Mouse (Mus musculus): ENCODE results near the gene Dusp1. TPM values are rescaled to one million over a fixed set of nuclear protein-coding genes. Genes with fewer than 3 reads are reported as not detected.

Gene Dusp1
- polyA plus RNA-seq (2016; fragmentation: Nextera tagmentation; extraction: Ambion mirVana): 26.8 and 36.8 TPM in 2 replicates

DNA sequence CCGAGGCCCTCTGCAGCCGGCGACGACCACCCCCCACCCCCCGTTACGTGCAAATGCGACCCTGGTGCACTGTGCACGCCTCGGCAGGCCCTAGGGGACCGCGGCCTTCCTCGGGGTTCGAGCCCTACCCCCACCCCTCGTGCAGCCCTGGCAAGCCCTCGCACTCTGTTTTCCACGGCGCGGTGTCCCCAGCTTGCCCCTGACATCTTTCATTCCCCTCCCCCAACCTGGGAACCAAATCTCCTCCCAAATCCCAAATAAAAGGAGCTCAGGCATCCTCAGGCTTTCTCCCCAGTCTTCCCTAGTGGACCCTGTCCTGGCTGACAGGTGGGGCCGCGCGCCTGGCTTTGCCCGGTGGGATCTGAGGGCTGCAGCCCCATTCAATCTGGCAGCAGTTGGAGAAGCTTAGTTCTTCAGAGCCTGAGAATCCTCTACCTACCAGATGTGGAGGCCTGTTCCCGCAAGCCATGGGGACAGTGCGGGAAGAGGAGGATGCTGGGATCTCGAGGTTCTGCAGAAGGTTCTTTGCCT is at the start of gene Dusp1:
Gene Dusp1, minus strand, starts transcription at position 478 of the 531 bp plus-strand sequence.
- Histone ChIP-seq H3K4me1 (replicated peaks) (peaks cover 47% of the 10 kb centered on the region), H3K4me3 (peak within 1 kb of the TSS; percentile 95), H3K27ac (peak within 1 kb of the TSS; percentile 95), H3K36me3 (peaks cover 37% of the 10 kb centered on the region), H3K27me3 (ENCODE audit: insufficient read depth, poor library complexity, severe bottlenecking) (no peaks in the 10 kb centered on the region), H3K9me3 (peaks cover 6% of the 10 kb centered on the region; the same call in 1 of the 2 replicates)
- no peak for DNase-seq (ENCODE audit: low spot score)
- WGBS: 1% methylated on average over 25 of the region's 25 CpGs

DNA sequence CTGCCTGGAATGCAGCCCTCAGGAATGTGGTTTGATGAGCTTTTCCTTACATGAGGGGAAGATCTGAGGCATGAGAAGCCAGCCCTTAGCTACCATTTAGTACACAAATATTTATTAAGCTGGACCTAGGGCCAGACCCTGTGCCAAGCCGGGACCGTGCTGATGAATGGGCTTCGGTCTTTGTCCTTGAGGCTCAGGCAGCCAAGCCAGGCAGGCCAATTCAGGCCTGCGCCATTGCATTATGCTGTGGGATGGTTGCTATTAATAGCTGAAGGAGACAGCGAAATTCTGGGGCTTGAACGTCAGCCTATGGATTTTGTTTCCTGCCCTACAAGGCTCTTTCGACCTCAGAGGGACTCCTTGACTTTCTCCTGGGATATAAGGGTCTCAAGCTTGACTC is 49.4 kb upstream of the Dusp1 start:
- H3K27me3 ChIP-seq (ENCODE audit: insufficient read depth, poor library complexity, severe bottlenecking): no peaks in the 10 kb centered on the region
- no peak overlapping the region for H3K4me3 ChIP-seq
- H3K36me3 ChIP-seq: peaks cover 75% of the 10 kb centered on the region
- H3K27ac ChIP-seq: no peak overlapping the region
- WGBS: 83% methylated on average over 7 of the region's 7 CpGs
- H3K9me3 ChIP-seq: no peaks in the 10 kb centered on the region
- DNase-seq (ENCODE audit: low spot score): no peak
- no peaks in the 10 kb centered on the region for H3K4me1 ChIP-seq (replicated peaks)

DNA sequence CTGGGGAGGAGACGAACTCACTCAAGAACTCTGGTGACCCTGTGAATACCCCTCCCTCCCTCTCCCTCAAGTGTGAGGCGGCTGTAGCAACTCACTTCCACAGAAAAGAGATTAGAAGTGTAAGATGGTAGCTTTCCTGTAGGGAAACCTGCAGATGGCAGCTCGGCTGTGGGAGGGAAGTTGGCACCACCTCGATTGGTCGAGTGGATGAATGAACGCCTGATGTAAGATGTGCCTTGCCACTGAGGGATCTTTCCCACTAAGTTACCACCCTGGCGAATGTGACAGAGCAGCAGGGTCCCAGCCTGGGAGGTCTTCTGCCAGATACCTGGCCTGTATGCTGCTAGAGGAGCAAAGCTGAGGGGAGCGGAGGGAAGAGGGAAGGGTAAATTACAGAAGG is 47.9 kb upstream of the Dusp1 start:
- Histone ChIP-seq H3K27me3 (ENCODE audit: insufficient read depth, poor library complexity, severe bottlenecking) (no peaks in the 10 kb centered on the region), H3K36me3 (peaks cover 73% of the 10 kb centered on the region), H3K9me3 (no peaks in the 10 kb centered on the region), H3K4me3 (no peak overlapping the region), H3K4me1 (replicated peaks) (no peaks in the 10 kb centered on the region), H3K27ac (no peak overlapping the region)
- 88% methylated on average over 8 of the region's 8 CpGs for WGBS
- no peak for DNase-seq (ENCODE audit: low spot score)

DNA sequence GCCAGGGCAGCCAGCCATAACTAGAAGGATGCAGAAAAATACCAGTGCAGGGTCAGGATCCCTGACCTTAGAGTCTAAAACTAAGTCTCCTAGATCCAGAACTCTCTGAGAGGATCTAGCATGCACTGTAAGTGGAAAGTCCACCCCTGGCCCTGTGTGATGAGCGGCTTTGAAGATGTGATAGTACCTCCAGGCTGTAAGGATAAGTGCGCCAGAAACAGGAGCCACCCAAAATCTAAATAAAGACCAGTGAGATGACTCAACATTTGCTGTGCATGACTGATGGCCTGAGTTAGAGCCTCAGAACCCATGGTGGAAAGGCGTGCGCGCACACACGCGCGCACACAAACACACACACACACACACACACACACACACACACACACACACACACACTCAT is 46.9 kb upstream of the Dusp1 start:
- DNase-seq (ENCODE audit: low spot score): no peak
- no peak overlapping the region for H3K4me3 ChIP-seq
- no peaks in the 10 kb centered on the region for H3K27me3 ChIP-seq (ENCODE audit: insufficient read depth, poor library complexity, severe bottlenecking)
- no peak overlapping the region for H3K27ac ChIP-seq
- H3K4me1 ChIP-seq (replicated peaks): no peaks in the 10 kb centered on the region
- peaks cover 67% of the 10 kb centered on the region for H3K36me3 ChIP-seq
- H3K9me3 ChIP-seq: no peaks in the 10 kb centered on the region
- WGBS: 94% methylated on average over 8 of the region's 8 CpGs

DNA sequence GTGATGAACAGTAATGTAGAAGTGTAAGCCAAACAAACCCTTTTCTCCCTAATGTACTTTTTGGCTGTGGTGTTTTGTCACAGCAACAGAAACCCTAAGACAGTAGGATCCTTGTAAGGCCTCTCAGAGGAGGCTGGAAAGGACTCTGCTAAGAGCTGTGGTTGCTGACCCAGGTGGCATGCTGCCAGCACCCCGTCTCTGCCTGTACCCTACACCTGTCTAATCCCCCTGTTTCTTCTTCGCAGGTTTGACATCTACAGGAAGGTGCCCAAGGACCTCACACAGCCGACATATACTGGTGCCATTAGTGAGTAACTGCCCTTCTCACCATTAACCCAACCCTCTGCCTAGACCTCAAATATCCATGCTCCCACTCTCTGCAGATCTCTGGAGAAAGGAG is 46.4 kb upstream of the Dusp1 start:
- 0 out of 2 replicates have a peak, but pooled peaks cover 4% of the 10 kb centered on the region for H3K4me1 ChIP-seq (replicated peaks)
- WGBS: 91% methylated on average over 3 of the region's 3 CpGs
- no peak for DNase-seq (ENCODE audit: low spot score)
- H3K4me3 ChIP-seq: no peak overlapping the region
- no peaks in the 10 kb centered on the region for H3K9me3 ChIP-seq
- H3K36me3 ChIP-seq: peaks cover 61% of the 10 kb centered on the region
- H3K27ac ChIP-seq: no peak overlapping the region
- no peaks in the 10 kb centered on the region for H3K27me3 ChIP-seq (ENCODE audit: insufficient read depth, poor library complexity, severe bottlenecking)

DNA sequence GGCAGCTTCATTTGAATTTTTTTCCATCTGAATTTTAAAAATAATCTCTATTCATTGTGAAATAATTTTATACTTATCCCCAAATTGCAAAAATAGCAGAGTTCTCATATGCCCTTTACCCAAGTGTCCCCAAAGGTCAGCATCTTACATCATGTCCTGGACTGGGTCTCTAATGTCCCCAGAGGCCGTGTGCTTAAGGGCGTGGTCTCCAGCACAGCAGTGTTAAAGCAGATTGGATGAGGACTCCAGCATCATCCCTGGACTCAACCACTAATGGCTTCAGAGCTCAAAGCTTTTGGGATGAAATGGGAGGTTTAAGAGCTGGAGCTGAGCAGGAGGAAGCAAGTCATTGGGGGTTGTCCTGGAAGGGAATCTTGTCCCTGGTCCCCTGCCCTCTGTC is 44.6 kb upstream of the Dusp1 start:
- no peak for DNase-seq (ENCODE audit: low spot score)
- Histone ChIP-seq H3K36me3 (peaks cover 51% of the 10 kb centered on the region), H3K27ac (no peak overlapping the region), H3K4me3 (no peak overlapping the region), H3K9me3 (no peaks in the 10 kb centered on the region), H3K4me1 (replicated peaks) (peaks cover 21% of the 10 kb centered on the region), H3K27me3 (ENCODE audit: insufficient read depth, poor library complexity, severe bottlenecking) (no peaks in the 10 kb centered on the region)
- WGBS: 81% methylated on average over 2 of the region's 2 CpGs

DNA sequence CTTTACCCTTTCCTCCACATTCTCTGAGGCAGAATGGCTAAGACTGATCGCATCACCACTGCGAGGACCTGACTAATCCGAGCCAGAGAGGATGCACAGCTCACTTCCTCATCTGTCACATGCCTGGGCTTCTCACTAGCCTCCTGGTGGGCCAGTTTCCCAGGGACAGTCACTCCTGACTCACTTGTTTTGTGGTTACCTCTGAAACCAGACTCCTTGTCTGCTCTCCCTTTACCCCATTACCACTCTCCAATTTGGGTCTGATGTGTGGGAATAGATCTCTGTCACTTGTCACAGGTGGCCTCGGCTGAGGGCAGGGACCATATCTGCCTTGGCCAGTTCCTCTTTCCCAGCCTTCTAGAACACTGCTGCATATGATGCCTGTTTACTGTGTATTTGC is 43.7 kb upstream of the Dusp1 start:
- Histone ChIP-seq H3K4me1 (replicated peaks) (peaks cover 28% of the 10 kb centered on the region), H3K27me3 (ENCODE audit: insufficient read depth, poor library complexity, severe bottlenecking) (no peaks in the 10 kb centered on the region), H3K4me3 (no peak overlapping the region), H3K27ac (no peak overlapping the region), H3K36me3 (peaks cover 42% of the 10 kb centered on the region), H3K9me3 (no peaks in the 10 kb centered on the region)
- DNase-seq (ENCODE audit: low spot score): no peak
- 88% methylated on average over 4 of the region's 4 CpGs for WGBS

DNA sequence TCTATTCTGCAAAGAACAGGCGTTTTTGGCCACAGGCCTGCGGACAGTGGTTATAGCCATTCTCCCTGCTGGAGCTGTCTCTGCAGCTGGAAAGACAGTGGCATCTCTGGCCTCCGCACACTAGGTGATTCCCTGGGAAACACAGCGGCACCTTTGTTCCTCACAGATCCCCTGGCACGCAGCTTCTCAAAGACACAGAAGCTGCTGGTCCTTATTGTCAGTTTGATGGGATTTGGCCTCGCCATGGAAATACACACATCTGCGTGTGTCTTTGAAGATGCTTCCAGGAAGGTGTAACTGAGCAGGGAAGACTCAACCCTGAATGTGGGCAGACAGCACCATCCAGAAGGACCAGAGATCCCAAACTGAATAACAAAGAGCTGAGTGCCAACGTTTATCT is 41.4 kb upstream of the Dusp1 start:
- Histone ChIP-seq H3K4me3 (no peak overlapping the region), H3K27me3 (ENCODE audit: insufficient read depth, poor library complexity, severe bottlenecking) (no peaks in the 10 kb centered on the region), H3K27ac (no peak overlapping the region), H3K4me1 (replicated peaks) (peaks cover 30% of the 10 kb centered on the region), H3K9me3 (no peaks in the 10 kb centered on the region), H3K36me3 (peaks cover 23% of the 10 kb centered on the region)
- WGBS: 87% methylated on average over 8 of the region's 8 CpGs
- DNase-seq (ENCODE audit: low spot score): no peak

DNA sequence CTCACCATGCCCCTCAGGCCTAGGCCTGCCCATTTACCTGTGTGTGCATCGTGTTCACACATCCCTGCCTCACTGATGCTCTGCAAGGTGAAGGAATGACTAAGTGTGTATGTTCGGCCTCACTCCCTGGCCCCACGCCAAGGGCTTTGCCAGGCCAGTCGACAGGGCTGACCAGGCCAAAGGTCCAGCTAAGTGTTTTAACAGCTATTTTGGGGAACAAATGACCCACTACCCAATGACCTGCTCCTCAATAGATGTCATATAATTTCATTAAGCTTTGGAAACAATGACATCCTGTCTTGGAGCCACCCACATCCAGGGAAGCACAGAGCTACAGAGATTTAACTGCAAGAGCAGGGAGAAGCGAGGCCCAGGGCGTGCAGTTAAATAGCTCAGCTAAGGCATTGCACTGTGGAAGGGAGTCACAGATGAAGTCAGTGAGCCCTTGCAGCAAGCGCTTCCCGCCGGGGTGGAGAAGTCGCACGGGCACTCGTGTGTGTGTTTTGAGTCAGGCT is 40.5 kb upstream of the Dusp1 start:
- 84% methylated on average over 12 of the region's 12 CpGs for WGBS

DNA sequence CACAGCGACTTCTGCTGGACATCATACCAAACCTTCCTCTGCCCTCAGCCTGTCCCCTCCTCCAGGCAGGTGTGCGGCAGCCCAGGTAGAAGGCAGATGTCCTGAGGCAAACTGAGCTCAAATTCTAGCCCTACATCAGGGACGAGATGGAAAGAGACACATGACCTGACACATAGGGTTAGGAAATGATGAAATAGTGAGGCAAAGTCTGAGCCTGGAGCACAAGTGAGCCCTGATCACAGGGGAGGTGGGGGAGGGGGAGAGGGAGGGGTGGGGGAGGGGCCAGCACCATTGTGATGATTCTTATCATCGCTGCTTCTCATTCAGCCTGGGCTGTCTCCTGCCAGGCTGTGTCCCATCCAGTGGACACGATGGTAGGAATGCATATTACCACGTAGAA is 40.0 kb upstream of the Dusp1 start:
- peak overlapping the region; percentile 67 for H3K27ac ChIP-seq
- peaks cover 22% of the 10 kb centered on the region for H3K36me3 ChIP-seq
- H3K4me3 ChIP-seq: no peak overlapping the region
- peaks cover 30% of the 10 kb centered on the region for H3K4me1 ChIP-seq (replicated peaks)
- no peaks in the 10 kb centered on the region for H3K27me3 ChIP-seq (ENCODE audit: insufficient read depth, poor library complexity, severe bottlenecking)
- peak; percentile 20 for DNase-seq (ENCODE audit: low spot score)
- no peaks in the 10 kb centered on the region for H3K9me3 ChIP-seq
- 57% methylated on average over 6 of the region's 6 CpGs for WGBS

More for the DNA sequence above, 40.5 kb upstream of the Dusp1 start:
- Histone ChIP-seq H3K4me1 (replicated peaks) (peaks cover 30% of the 10 kb centered on the region), H3K27ac (peak overlapping the region; percentile 67; the same call in 1 of the 2 replicates), H3K9me3 (no peaks in the 10 kb centered on the region), H3K4me3 (no peak overlapping the region), H3K27me3 (ENCODE audit: insufficient read depth, poor library complexity, severe bottlenecking) (no peaks in the 10 kb centered on the region), H3K36me3 (peaks cover 20% of the 10 kb centered on the region)
- no peak for DNase-seq (ENCODE audit: low spot score)

DNA sequence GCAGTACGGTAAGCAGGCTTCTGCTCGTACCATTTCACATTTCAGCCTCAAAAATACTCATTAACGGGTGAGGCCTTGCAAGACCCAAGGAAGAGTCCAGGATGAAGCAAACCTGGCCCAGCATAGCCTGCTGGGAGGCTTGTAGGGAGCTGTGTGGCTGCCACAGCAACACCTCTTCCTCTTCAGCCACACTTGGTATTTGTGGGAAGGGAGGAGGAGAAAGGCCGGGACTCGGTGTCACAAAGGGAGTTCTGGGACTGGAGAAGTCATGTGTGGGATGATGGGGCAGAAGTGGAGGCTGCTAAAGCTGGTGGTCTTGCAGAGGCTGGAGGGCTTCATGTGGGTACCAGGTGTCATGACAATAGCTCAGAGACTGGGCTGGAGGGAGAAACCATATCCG is 39.6 kb upstream of the Dusp1 start:
- WGBS: 69% methylated on average over 6 of the region's 6 CpGs
- DNase-seq (ENCODE audit: low spot score): no peak
- peaks cover 34% of the 10 kb centered on the region for H3K4me1 ChIP-seq (replicated peaks)
- H3K36me3 ChIP-seq: peaks cover 23% of the 10 kb centered on the region
- H3K27me3 ChIP-seq (ENCODE audit: insufficient read depth, poor library complexity, severe bottlenecking): no peaks in the 10 kb centered on the region
- no peak overlapping the region for H3K4me3 ChIP-seq
- H3K9me3 ChIP-seq: no peaks in the 10 kb centered on the region
- peak overlapping the region; percentile 67 for H3K27ac ChIP-seq

DNA sequence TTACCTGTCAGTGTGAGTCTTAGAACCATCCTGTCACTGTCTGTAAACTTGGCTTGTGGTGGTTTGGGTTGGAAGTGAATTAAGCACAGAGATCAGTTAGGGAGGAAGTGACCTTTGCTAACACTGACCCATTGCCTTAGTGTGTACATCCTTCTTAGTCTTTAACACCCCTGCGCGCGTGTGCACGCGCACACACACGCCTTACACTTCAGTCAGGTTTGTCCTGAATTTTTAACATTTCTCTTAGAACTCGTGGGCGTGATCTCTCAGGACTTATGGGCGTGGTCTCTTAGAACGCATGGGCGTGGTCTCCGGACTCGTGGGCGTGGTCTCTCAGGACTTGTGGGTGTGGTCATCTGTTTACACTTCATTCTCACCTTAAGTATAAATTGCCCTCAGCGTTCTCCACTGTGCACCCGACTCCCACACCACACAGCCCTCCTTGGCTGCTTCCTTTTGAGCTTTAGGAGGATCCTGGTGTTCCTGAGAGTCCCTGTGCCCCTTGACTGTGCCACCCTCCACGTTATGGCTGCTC is 39.1 kb upstream of the Dusp1 start:
- Histone ChIP-seq H3K9me3 (no peaks in the 10 kb centered on the region), H3K36me3 (peaks cover 27% of the 10 kb centered on the region), H3K4me3 (no peak overlapping the region), H3K27me3 (ENCODE audit: insufficient read depth, poor library complexity, severe bottlenecking) (no peaks in the 10 kb centered on the region), H3K4me1 (replicated peaks) (peaks cover 40% of the 10 kb centered on the region), H3K27ac (peak overlapping the region; percentile 67)
- 67% methylated on average over 17 of the region's 17 CpGs for WGBS
- no peak for DNase-seq (ENCODE audit: low spot score)

DNA sequence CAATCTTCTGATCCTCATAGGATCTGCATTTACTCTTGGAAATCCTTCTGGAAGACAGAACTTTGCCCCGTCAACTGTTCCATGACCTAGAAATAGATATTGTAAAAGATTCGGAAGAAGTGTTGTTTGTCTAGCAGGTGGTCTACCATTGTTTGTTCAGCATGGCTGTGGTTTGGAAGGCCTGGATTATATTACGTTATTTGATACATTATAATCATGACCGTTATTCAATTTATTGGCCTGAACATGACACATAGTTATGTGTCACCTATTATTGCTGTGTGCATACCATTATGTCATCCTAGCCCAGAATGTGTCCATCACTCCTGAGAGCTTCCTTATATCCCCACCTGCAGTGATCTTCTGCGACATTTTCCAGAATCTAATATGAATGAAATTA is 36.9 kb upstream of the Dusp1 start:
- 94% methylated on average over 5 of the region's 5 CpGs for WGBS
- DNase-seq (ENCODE audit: low spot score): no peak
- no peak overlapping the region for H3K4me3 ChIP-seq
- H3K27ac ChIP-seq: no peak overlapping the region
- no peaks in the 10 kb centered on the region for H3K9me3 ChIP-seq
- H3K4me1 ChIP-seq (replicated peaks): peaks cover 50% of the 10 kb centered on the region
- peaks cover 30% of the 10 kb centered on the region for H3K36me3 ChIP-seq
- H3K27me3 ChIP-seq (ENCODE audit: insufficient read depth, poor library complexity, severe bottlenecking): no peaks in the 10 kb centered on the region
